Mouse (Mus musculus): ENCODE results near the gene Asb7. TPM values are rescaled to one million over a fixed set of nuclear protein-coding genes. Genes with fewer than 3 reads are reported as not detected.

The Asb7 gene
- total RNA-seq, 1 experiment from 2014 or later = 12.3 TPM

Other genes with a start within 250 kb of the Asb7 start
- 11.9 and 16.1 TPM in 2 replicates for gene Lins1, start 293 bp upstream of the Asb7 start, total RNA-seq (2017)
- gene Cers3, start 53.9 kb upstream of the Asb7 start, total RNA-seq (2017) = not detected in 2 replicates
- 0.84 and 5.2 TPM in 2 replicates for gene Adamts17, start 150.1 kb upstream of the Asb7 start, total RNA-seq (2017)

All from hematopoietic stem cell, adult 5-6 weeks (primary cell).